Mouse (Mus musculus) stomach, embryonic 16.5 days (tissue): Measurements from ENCODE around the gene Kcnk3. TPM values are rescaled to one million over a fixed set of nuclear protein-coding genes. Genes with fewer than 3 reads are reported as not detected.

Source experiments
- ATAC-seq: fragments of 200-750 bp; cut with Nextera tagmentation; 2 replicates; pipeline ENCODE4 v1.8.0; 2017; ENCODE audit warnings: moderate number of reproducible peaks, moderate TSS enrichment; ENCODE audit not compliant: insufficient read depth, low FRiP score
- H3K27ac ChIP-seq: fragments of 300-500 bp; sonication (generic); 2 replicates; pipeline ENCODE4 v1.5.1; 2014; ENCODE audit warnings: low read length
- H3K27me3 ChIP-seq: fragments of 300-500 bp; sonication (generic); 2 replicates; pipeline ENCODE4 v1.6.1; 2014; ENCODE audit warnings: low read length, control low read depth, mixed read lengths; ENCODE audit not compliant: control insufficient read depth, insufficient read depth
- H3K36me3 ChIP-seq: fragments of 300-500 bp; sonication (generic); 2 replicates; pipeline ENCODE4 v1.6.1; 2014; ENCODE audit warnings: low read length; ENCODE audit not compliant: control insufficient read depth, insufficient read depth
- H3K4me1 ChIP-seq: fragments of 300-500 bp; sonication (generic); 2 replicates; pipeline ENCODE4 v1.6.1; 2014; ENCODE audit warnings: low read length, control low read depth, mixed read lengths; ENCODE audit not compliant: control insufficient read depth, insufficient read depth
- H3K4me2 ChIP-seq: fragments of 300-500 bp; sonication (generic); 2 replicates; pipeline ENCODE4 v1.6.1; 2014; ENCODE audit warnings: low read depth, low read length, mixed read lengths
- H3K4me3 ChIP-seq: fragments of 300-500 bp; sonication (generic); replicated peaks from 2 replicates; pipeline ENCODE4 v1.5.1; 2014; ENCODE audit warnings: mild to moderate bottlenecking, low read length
- H3K9ac ChIP-seq: fragments of 300-500 bp; sonication (generic); 2 replicates; pipeline ENCODE4 v1.6.1; 2014; ENCODE audit warnings: low read length
- H3K9me3 ChIP-seq: fragments of 300-500 bp; sonication (generic); replicated peaks from 2 replicates; pipeline ENCODE4 v1.6.1; 2016; ENCODE audit warnings: low read length, control low read depth; ENCODE audit not compliant: control insufficient read depth
- WGBS: fragments of 180-500 bp; shearing (Covaris S2); extraction: QIAGEN DNeasy Blood & Tissue Kit; methylation state at CpG from one replicate; pipeline ENCODE4 v1.1.7; 2014; 5-methylcytosine and 5-hydroxymethylcytosine counted together
- polyA plus RNA-seq: library from polyadenylated mRNA; unstranded; fragments of >200 nt; fragmentation: Nextera tagmentation; extraction: Ambion mirVana; gene quantifications from 2 replicates; pipeline ENCODE4 v1.2.1, GENCODE M21; 2015

Gene Kcnk3
- polyA plus RNA-seq, 1 experiment from 2014 or later: 7.0 TPM

DNA sequence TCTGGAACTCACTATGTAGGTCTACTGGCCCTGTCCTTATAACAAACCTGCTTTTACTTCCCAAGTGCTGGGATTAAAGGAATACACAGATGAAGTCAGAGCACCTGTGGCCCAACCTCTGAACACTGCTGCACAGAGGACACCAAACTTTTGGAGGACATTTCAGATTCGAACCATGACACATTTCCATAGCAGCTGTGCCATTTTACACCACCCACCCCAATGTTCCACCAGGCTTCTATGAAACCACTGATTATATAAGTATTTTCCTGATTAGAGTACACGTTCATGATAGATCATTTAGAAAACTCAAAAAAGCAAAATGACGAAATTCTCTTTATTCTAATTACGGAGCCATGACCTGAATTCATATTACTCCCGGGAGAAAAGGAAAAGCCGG is 78.0 kb downstream of the Kcnk3 start:
- no peak for ATAC-seq
- Histone ChIP-seq H3K9me3 (no peaks in the 10 kb centered on the region), H3K4me1 (peaks cover 18% of the 10 kb centered on the region), H3K27me3 (no peaks in the 10 kb centered on the region), H3K4me3 (peak overlapping the region; percentile 99), H3K4me2 (peak overlapping the region; percentile 83), H3K27ac (peak overlapping the region; percentile 72), H3K36me3 (0 out of 2 replicates have a peak, but pooled peaks cover 3% of the 10 kb centered on the region), H3K9ac (peak overlapping the region; percentile 90)
- WGBS: 55% methylated on average over 6 of the region's 6 CpGs

DNA sequence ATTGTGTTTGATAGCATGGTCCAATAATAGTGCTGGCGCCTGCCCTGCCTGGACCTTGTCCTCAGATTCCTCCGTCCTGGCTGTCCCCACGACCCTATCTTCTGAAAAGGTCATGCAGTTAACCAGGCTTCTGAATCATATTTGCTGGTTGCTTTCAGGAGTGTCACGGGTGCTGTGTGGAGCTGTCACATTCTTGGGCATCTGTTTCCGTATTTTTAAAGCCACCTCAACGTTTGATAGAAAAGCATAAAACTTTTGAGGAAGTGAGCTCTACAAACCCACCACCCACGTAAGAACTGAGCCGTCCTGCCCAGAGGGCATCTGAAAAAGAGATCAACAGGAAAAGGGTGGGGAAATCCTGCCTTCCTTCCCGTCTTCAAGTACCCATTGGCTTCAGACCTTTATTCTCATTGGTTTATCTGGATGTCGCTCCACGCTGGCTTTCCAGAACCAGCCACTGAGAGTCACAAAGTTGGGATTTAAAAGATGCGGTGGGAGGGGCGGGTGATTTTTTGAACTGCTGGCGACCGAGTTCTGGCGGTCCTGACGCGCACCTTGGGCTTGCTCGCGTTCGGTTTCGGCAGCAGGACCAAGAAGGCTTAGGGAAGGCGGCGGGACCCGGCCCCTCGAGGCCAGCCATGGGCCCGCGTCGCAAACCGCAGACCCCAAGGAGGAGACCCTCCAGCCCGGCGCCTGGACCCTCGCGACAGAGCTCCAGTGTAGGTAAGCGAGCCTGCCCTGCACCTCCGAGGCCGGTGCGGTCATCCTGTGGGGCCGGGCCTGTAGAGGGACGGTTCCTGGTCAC is 78.6 kb downstream of the Kcnk3 start, which contains the start of gene Cenpa:
TSS of gene Cenpa (plus strand) at position 387 of the 805 bp plus-strand sequence.
- H3K36me3 ChIP-seq: peaks cover 6% of the 10 kb centered on the region; the same call in 1 of the 2 replicates
- peak within 1 kb of the TSS; percentile 90 for H3K9ac ChIP-seq
- peak; percentile 95 for ATAC-seq
- under 1% methylated on average over 40 of the region's 40 CpGs for WGBS
- H3K27ac ChIP-seq: peak within 1 kb of the TSS; percentile 72
- no peaks in the 10 kb centered on the region for H3K27me3 ChIP-seq
- peaks cover 18% of the 10 kb centered on the region for H3K4me1 ChIP-seq
- H3K9me3 ChIP-seq: no peaks in the 10 kb centered on the region
- H3K4me2 ChIP-seq: peak within 1 kb of the TSS; percentile 83
- H3K4me3 ChIP-seq: peak within 1 kb of the TSS; percentile 99

DNA sequence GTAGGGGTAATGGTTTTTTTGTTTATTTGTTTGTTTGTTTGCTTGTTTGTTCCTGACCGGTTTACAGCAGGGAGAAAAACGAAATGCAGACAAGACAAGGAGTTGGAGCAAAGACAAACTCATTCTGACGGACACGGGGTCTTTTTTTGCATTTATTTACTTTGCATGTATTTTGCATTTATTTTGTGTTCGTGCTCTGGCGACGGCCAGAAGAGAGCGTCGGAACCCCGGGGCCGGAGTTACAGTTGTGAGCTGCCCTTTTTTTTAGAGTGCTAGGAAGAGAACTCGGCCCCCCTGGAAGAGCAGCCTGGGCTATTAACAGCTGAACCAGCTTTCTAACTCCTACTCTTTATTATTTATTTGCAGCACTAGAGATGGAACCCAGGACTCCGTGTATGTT is 79.2 kb downstream of the Kcnk3 start:
- peaks cover 6% of the 10 kb centered on the region; the same call in 1 of the 2 replicates for H3K36me3 ChIP-seq
- no peak for ATAC-seq
- H3K27me3 ChIP-seq: no peaks in the 10 kb centered on the region
- peak overlapping the region; percentile 90 for H3K9ac ChIP-seq
- H3K4me2 ChIP-seq: peak overlapping the region; percentile 83
- H3K9me3 ChIP-seq: no peaks in the 10 kb centered on the region
- WGBS: under 1% methylated on average over 13 of the region's 13 CpGs
- peak overlapping the region; percentile 99 for H3K4me3 ChIP-seq
- peaks cover 18% of the 10 kb centered on the region for H3K4me1 ChIP-seq
- peak overlapping the region; percentile 72 for H3K27ac ChIP-seq

DNA sequence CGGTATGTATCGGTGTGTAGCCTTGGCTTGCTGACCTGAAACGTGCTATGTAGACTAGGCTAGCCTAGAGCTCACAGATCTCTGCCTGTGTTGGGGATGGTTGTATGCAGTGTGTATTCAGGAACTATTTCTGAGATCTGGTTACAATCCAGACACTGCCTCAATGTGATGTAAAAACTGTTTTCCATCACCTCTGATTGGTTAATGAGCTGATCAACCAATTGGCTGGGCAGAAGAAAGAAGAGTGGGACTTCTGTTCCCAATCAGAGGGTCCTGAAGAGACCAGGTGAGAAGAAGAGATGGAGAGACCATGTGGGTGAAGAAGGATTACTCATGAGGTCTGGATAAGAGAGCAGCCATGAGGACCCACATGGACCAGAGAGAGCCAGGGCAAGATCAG is 79.7 kb downstream of the Kcnk3 start:
- 2% methylated on average over 3 of the region's 3 CpGs for WGBS
- ATAC-seq: no peak
- no peak overlapping the region for H3K27ac ChIP-seq
- peak overlapping the region; percentile 99 for H3K4me3 ChIP-seq
- peak overlapping the region; percentile 90 for H3K9ac ChIP-seq
- H3K36me3 ChIP-seq: peaks cover 6% of the 10 kb centered on the region; the same call in 1 of the 2 replicates
- peaks cover 18% of the 10 kb centered on the region for H3K4me1 ChIP-seq
- H3K4me2 ChIP-seq: peak overlapping the region; percentile 83
- H3K9me3 ChIP-seq: no peaks in the 10 kb centered on the region
- no peaks in the 10 kb centered on the region for H3K27me3 ChIP-seq

DNA sequence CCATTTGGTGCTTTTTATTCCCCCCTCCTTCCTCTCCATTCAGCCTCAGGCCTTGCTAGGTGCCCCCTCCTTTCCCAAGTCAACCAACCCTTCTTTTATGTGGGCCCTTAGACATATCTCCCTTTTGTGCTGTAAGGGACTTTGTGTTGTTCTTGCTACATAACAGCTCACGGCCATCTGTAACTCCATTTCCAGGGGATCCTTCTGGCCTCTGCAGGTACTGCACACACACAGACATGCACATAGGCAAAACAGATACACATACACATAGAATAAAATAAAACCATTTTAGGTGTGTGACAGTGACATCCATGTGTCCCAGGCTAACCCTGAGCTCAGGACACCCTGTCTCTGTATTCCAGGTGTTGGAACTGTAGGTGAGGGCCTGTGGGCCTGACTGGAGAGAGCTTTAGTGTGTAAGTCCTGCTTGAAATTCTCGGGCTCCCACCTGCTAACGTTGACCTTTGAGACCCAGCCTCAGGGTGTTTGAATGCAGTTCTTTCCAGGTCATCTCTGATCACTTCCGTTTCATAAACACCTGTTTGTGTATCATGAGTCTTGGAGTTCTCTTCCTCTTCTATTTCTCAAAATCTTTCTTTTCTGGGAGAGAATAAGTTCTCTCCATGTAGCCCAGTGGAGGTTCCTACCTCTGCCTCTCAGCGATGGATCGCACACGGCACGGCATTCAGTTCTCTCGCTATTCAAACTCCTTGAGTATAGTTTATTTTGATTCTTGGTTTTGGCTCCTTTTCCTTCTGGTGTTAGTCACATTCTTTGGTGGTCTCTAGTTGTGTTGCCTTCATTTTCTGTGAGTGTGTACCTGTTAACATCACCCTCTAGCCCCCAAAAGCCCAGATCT is 80.9 kb downstream of the Kcnk3 start:
- ATAC-seq: no peak
- 89% methylated on average over 9 of the region's 9 CpGs for WGBS
- no peaks in the 10 kb centered on the region for H3K9me3 ChIP-seq
- 0 out of 2 replicates have a peak overlapping the region, but pooled peaks have one; percentile 7 for H3K4me3 ChIP-seq
- no peak overlapping the region for H3K27ac ChIP-seq
- peak overlapping the region; percentile 83 for H3K4me2 ChIP-seq
- peaks cover 18% of the 10 kb centered on the region for H3K4me1 ChIP-seq
- H3K27me3 ChIP-seq: no peaks in the 10 kb centered on the region
- peaks cover 11% of the 10 kb centered on the region for H3K36me3 ChIP-seq
- no peak overlapping the region for H3K9ac ChIP-seq

DNA sequence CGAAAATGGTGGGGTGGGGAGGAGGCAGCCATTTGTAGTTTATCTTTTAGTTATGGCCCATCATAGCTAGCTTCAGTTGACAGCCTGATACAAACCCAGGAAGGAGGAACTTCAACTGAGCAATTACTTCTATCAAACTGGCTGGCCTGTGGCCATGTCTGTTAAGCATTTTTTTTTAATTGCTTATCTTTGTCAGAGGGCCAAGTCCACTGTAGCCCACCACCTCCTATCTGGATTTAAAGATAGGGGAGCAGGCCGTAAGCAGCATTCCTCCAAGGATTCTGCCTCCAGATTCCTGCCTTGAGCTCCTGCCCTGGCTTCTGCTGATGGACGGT is 81.5 kb downstream of the Kcnk3 start:
- H3K27me3 ChIP-seq: no peaks in the 10 kb centered on the region
- H3K4me3 ChIP-seq: no peak overlapping the region
- ATAC-seq: no peak
- no peak overlapping the region for H3K4me2 ChIP-seq
- H3K27ac ChIP-seq: no peak overlapping the region
- no peak overlapping the region; the same call in 1 of the 2 replicates for H3K9ac ChIP-seq
- peaks cover 18% of the 10 kb centered on the region for H3K4me1 ChIP-seq
- no peaks in the 10 kb centered on the region for H3K9me3 ChIP-seq
- peaks cover 13% of the 10 kb centered on the region for H3K36me3 ChIP-seq
- 78% methylated on average over 3 of the region's 3 CpGs for WGBS

DNA sequence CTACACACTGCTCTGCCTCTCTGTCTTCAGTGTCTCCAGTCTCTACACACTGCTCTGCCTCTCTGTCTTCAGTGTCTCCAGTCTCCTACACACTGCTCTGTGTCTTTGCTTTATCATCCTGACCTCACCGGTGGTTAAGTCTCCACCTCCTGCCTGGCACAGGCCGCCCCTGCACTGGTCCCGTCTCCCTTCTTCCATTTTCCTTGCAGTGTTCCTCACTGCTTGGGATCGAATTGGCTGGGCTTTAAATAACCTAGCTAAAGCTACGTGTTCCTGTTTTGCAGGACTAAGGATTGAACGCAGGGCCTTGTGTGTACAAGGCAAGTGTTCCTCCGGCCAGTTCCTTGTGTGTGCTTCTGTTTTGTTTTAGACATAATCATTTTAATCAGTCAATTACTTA is 82.1 kb downstream of the Kcnk3 start:
- WGBS: 84% methylated on average over 7 of the region's 7 CpGs
- no peak for ATAC-seq

DNA sequence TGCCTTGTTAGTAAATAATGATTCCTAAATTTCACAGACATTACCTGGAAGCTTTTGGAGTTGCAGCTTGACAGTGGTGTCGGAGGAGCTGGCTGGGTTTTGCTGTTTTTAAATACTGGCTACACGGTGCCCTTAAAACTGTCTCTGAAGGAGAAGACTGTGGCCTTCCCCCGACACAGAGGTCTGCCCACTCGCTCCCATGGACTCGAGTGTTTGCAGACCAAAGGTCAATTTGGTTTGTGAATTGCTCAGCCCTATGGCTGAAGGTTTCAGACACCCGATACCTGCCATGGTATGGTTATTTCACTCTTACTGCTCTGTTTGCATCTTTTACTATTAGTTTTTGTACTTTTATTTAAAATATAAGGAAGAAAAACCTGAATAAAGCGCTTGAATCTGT is 86.0 kb downstream of the Kcnk3 start:
- H3K4me3 ChIP-seq: no peak overlapping the region
- H3K36me3 ChIP-seq: peaks cover 20% of the 10 kb centered on the region
- 73% methylated on average over 7 of the region's 7 CpGs for WGBS
- H3K4me2 ChIP-seq: no peak overlapping the region
- no peak overlapping the region for H3K9ac ChIP-seq
- no peak overlapping the region for H3K27ac ChIP-seq
- no peaks in the 10 kb centered on the region for H3K9me3 ChIP-seq
- ATAC-seq: no peak
- H3K4me1 ChIP-seq: 0 out of 2 replicates have a peak, but pooled peaks cover under 1% of the 10 kb centered on the region
- H3K27me3 ChIP-seq: no peaks in the 10 kb centered on the region

More for the DNA sequence above, 82.1 kb downstream of the Kcnk3 start:
- Histone ChIP-seq H3K9ac (no peak overlapping the region), H3K4me3 (no peak overlapping the region), H3K9me3 (no peaks in the 10 kb centered on the region), H3K27ac (no peak overlapping the region), H3K4me1 (peaks cover 18% of the 10 kb centered on the region), H3K27me3 (no peaks in the 10 kb centered on the region), H3K36me3 (peaks cover 16% of the 10 kb centered on the region), H3K4me2 (no peak overlapping the region)
